Comparison of ENCODE assay signal across 24 mouse cellular contexts in genomic region chr10:3411639-3412038, GRCm38 (mm10). TPM values are rescaled to one million over a fixed set of nuclear protein-coding genes. Genes with fewer than 3 reads are reported as not detected.
DNase-seq lines count a peak whose midpoint lies in the region; ATAC-seq and TF ChIP-seq lines count a peak whose summit lies in the region.
"Had no signal": no experiment of that assay in that cellular context is flagged by ENCODE, and none has a peak within 500 bp of the region (broad histone marks: within the 10 kb centered on the region; RNA-seq: fewer than 3 reads in every experiment).

No protein-coding gene starts in this region.

- H3K36me3 ChIP-seq in forebrain, postnatal 0 days (ENCODE audit: insufficient read depth), result no peaks in the 10 kb centered on the region
- H3K36me3 ChIP-seq in forebrain, embryonic 14.5 days (ENCODE audit: control insufficient read depth, insufficient read depth, low read length), result no peaks in the 10 kb centered on the region
- no peaks in the 10 kb centered on the region for H3K36me3 ChIP-seq in heart, embryonic 15.5 days
- H3K36me3 ChIP-seq: embryonic facial prominence, embryonic 10.5 days; G1E; limb, embryonic 12.5 days; liver, embryonic 12.5 days; neural tube, embryonic 15.5 days had no signal

- no peak overlapping the region for H3K4me2 ChIP-seq in forebrain, postnatal 0 days (ENCODE audit: low read depth)
- no peak overlapping the region for H3K4me2 ChIP-seq in forebrain, embryonic 14.5 days (ENCODE audit: low read length)
- H3K4me2 ChIP-seq in heart, embryonic 15.5 days, result no peak overlapping the region
- H3K4me2 ChIP-seq: limb, embryonic 12.5 days; liver, embryonic 12.5 days; midbrain, embryonic 11.5 days; neural tube, embryonic 15.5 days had no signal

- H3K27me3 ChIP-seq in forebrain, postnatal 0 days (ENCODE audit: insufficient read depth, low read length), result no peaks in the 10 kb centered on the region
- H3K27me3 ChIP-seq in forebrain, embryonic 14.5 days (replicated peaks; ENCODE audit: control insufficient read depth, insufficient read depth, low read length), result no peaks in the 10 kb centered on the region
- H3K27me3 ChIP-seq in heart, embryonic 15.5 days, result no peaks in the 10 kb centered on the region
- H3K27me3 ChIP-seq: CH12.LX; limb, embryonic 12.5 days; liver, embryonic 12.5 days; neural tube, embryonic 15.5 days; Patski had no signal

- no peak overlapping the region for H3K9ac ChIP-seq in forebrain, postnatal 0 days
- no peak overlapping the region for H3K9ac ChIP-seq in forebrain, embryonic 14.5 days (ENCODE audit: low read length)
- H3K9ac ChIP-seq in heart, embryonic 15.5 days, result no peak overlapping the region
- H3K9ac ChIP-seq: limb, embryonic 12.5 days; liver, embryonic 12.5 days; neural tube, embryonic 15.5 days had no signal

- ATAC-seq in forebrain, postnatal 0 days, result peak; percentile 42
- ATAC-seq in forebrain, embryonic 14.5 days, result no peak
- ATAC-seq in heart, embryonic 15.5 days (replicated peaks; ENCODE audit: insufficient number of reproducible peaks, insufficient read depth, low FRiP score, low read depth), result no peak
- ATAC-seq: liver, embryonic 12.5 days; Patski had no signal

- no peak overlapping the region for H3K4me3 ChIP-seq in forebrain, postnatal 0 days (ENCODE audit: low read depth, low read length)
- H3K4me3 ChIP-seq in forebrain, embryonic 14.5 days (ENCODE audit: low read depth, low read length), result no peak overlapping the region
- no peak overlapping the region for H3K4me3 ChIP-seq in heart, embryonic 15.5 days
- no peak overlapping the region for H3K4me3 ChIP-seq in layer of hippocampus, adult 2 months
- H3K4me3 ChIP-seq: embryonic facial prominence, embryonic 10.5 days; limb, embryonic 12.5 days; liver, embryonic 12.5 days; neural tube, embryonic 15.5 days had no signal

- WGBS in forebrain, postnatal 0 days, result 61% methylated on average over 2 of the region's 2 CpGs
- WGBS in forebrain, embryonic 14.5 days, result 72% methylated on average over 2 of the region's 2 CpGs
- WGBS in heart, embryonic 15.5 days, result 68% methylated on average over 2 of the region's 2 CpGs

- H3K4me1 ChIP-seq in forebrain, postnatal 0 days (ENCODE audit: insufficient read depth), result no peaks in the 10 kb centered on the region
- no peaks in the 10 kb centered on the region for H3K4me1 ChIP-seq in forebrain, embryonic 14.5 days (ENCODE audit: control insufficient read depth, insufficient read depth, low read length)
- H3K4me1 ChIP-seq in heart, embryonic 15.5 days (replicated peaks), result peaks cover 84% of the 10 kb centered on the region
- H3K4me1 ChIP-seq: liver, embryonic 12.5 days had no signal

- no peak for DNase-seq in forebrain, postnatal 0 days
- DNase-seq in forebrain, embryonic 14.5 days (ENCODE audit: low spot score), result no peak
- no peak for DNase-seq in heart, adult 8-10 months (ENCODE audit: low spot score)
- DNase-seq in layer of hippocampus, adult 2 months (ENCODE audit: low spot score in 2 of 2), result no peak
- no peak for DNase-seq in layer of hippocampus, postnatal 14 days (ENCODE audit: low spot score in 2 of 2)
- peak; percentile 30 for DNase-seq in brain, embryonic 14.5 days (ENCODE audit: low read depth)
- DNase-seq: adrenal gland, adult 2 months; B cell, adult 2 months; kidney, adult 2 months; lung, adult 18-20 months; lung, postnatal 10 days; right cerebral cortex, adult 18-20 months; right cerebral cortex, postnatal 4 days; thymus, adult 18-20 months had no signal

- 0 out of 2 replicates have a peak overlapping the region, but pooled peaks have one; percentile 35 for H3K27ac ChIP-seq in forebrain, postnatal 0 days (ENCODE audit: low read depth, low read length)
- no peak overlapping the region for H3K27ac ChIP-seq in forebrain, embryonic 14.5 days (ENCODE audit: low read depth, low read length)
- peak overlapping the region; percentile 13; the same call in 1 of the 2 replicates for H3K27ac ChIP-seq in heart, embryonic 15.5 days
- peak overlapping the region; percentile 10; the same call in 1 of the 2 replicates for H3K27ac ChIP-seq in layer of hippocampus, adult 2 months
- H3K27ac ChIP-seq: embryonic facial prominence, embryonic 10.5 days; kidney, postnatal 0 days; limb, embryonic 12.5 days; liver, embryonic 12.5 days; neural tube, embryonic 15.5 days had no signal

- no peaks in the 10 kb centered on the region for H3K9me3 ChIP-seq in forebrain, postnatal 0 days (ENCODE audit: low read length)
- no peaks in the 10 kb centered on the region for H3K9me3 ChIP-seq in forebrain, embryonic 14.5 days (replicated peaks; ENCODE audit: control insufficient read depth, low read length)
- H3K9me3 ChIP-seq in heart, embryonic 15.5 days (replicated peaks), result no peaks in the 10 kb centered on the region
- H3K9me3 ChIP-seq: embryonic facial prominence, embryonic 10.5 days; G1E; limb, embryonic 12.5 days; liver, embryonic 12.5 days; neural tube, embryonic 15.5 days had no signal

- no peak for TF ChIP-seq CTCF in forebrain, postnatal 0 days (IDR thresholded peaks at IDR 0.05; ENCODE audit: low read depth)
- no peak for TF ChIP-seq CTCF in layer of hippocampus, adult 2 months (conservative IDR thresholded peaks at IDR 0.05)
- no peak for TF ChIP-seq CTCF in brain, embryonic 14.5 days (IDR thresholded peaks at IDR 0.05; ENCODE audit: borderline replicate concordance, extremely low read depth, insufficient read depth, insufficient read length)

- TF ChIP-seq POLR2A in brain, embryonic 14.5 days (IDR thresholded peaks at IDR 0.05; ENCODE audit: borderline replicate concordance, extremely low read depth, insufficient read depth, insufficient read length, poor library complexity, severe bottlenecking), result no peak

RNA-seq across cellular contexts. Expression of gene Ppp1r14c, which starts 45.8 kb away (rescaled TPM):
- total RNA-seq in forebrain, postnatal 0 days (2014; rRNA removed), result 81.4 and 85.8 TPM in 2 replicates
- polyA plus RNA-seq in forebrain, postnatal 0 days (2015; fragmentation: Nextera tagmentation; extraction: Ambion mirVana), result 96.8 and 101 TPM in 2 replicates
- polyA plus RNA-seq in forebrain, embryonic 14.5 days (2014; fragmentation: Nextera tagmentation; extraction: Ambion mirVana), result 46.0 and 62.9 TPM in 2 replicates
- polyA plus RNA-seq in heart, embryonic 15.5 days (2015; fragmentation: Nextera tagmentation; extraction: Ambion mirVana), result 242 and 287 TPM in 2 replicates
- 100 to 1,000 TPM; 108 to 192 (median 161) TPM for total RNA-seq in heart, adult 8-10 months (2022)
- total RNA-seq in layer of hippocampus, adult 2 months (2021), result 10 to 100 TPM; 19.9 to 20.0 TPM
- 10 to 100 TPM; 68.9 to 72.3 TPM for total RNA-seq in layer of hippocampus, postnatal 14 days (2021)
- polyA plus RNA-seq in brain, embryonic 14.5 days (2012; rRNA removed), result 19.0 and 25.5 TPM in 2 replicates
- total RNA-seq: CH12.LX had no signal
- polyA plus RNA-seq: G1E had no signal
